Mouse (Mus musculus): ENCODE data around the gene Marcks.

GRCm38 (mm10) chr10:37129652-37130051, 9.1 kb downstream of the Marcks start:
- TF ChIP-seq CHD2 (IDR thresholded peaks at IDR 0.05; ENCODE audit: low read depth, low read length) = no peak
- TF ChIP-seq ZC3H11A (IDR thresholded peaks at IDR 0.05; ENCODE audit: borderline replicate concordance, low read depth, low read length) = no peak
- peak; percentile 66 for TF ChIP-seq MAFK (IDR thresholded peaks at IDR 0.05; ENCODE audit: insufficient read depth, low read depth, low read length)

Measured in ES-E14 (cell line).